Mouse (Mus musculus) adrenal gland, postnatal 14 days (tissue): ENCODE data around the gene Sumo2. TPM values are rescaled to one million over a fixed set of nuclear protein-coding genes. Genes with fewer than 3 reads are reported as not detected.
"Not testable (repeated sequence)": the region's sequence is repeated elsewhere in the genome, so short reads cannot be mapped to it uniquely, and the experiment has no call there.

Experiments
- DNase-seq: peaks from one replicate; pipeline ENCODE4 v3.0.0; 2021; ENCODE audit warnings: mixed read lengths
- total RNA-seq: library from RNA; stranded (reverse); gene quantifications from 2 replicates; pipeline ENCODE4 v1.2.3, GENCODE M21; 2021

Sumo2 gene
- total RNA-seq, 1 experiment from 2014 or later = 262 TPM

DNA sequence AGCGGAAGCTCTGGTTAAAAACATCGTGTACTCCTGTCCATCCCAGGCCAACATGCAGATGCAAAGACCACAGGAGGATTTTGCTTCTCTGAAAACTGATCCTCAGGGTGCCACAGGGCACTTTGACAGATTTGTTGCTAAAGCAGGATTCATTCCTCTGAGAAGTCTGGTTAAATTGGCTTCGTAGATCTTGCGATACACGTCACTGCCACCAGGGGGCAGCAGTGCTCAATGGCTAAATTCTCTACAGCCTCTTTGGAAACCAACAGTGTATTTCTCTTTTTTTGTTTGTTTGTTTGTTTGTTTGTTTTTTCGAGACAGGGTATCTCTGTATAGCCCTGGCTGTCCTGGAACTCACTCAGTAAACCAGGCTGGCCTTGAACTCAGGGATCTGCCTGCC lies 52.4 kb downstream of the Sumo2 start:
- peak; percentile 85 for DNase-seq

DNA sequence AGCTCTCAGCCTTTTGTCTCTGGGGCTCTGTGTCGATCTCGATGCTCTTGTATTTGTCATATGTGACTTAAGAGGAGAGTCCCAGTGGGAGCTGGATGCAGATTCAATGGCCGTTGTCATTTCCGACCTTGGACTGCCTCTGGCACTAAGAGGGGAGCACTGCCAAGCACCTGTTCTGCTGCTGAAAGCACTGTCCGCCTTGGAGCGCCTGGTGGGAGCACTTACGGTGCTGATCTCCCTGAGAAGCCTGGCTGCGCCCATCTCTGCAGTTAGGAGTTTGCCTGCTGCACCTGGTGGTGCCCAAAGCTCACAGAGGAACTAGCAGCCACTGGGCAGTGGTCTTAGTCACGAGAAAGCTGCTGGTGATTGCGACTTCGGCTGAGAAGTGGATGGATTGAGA lies 52.8 kb downstream of the Sumo2 start:
- no peak for DNase-seq

- no peak for DNase-seq
Observed at GRCm38 (mm10) chr11:115481553-115482259, 54.4 kb downstream of the Sumo2 start.

DNA sequence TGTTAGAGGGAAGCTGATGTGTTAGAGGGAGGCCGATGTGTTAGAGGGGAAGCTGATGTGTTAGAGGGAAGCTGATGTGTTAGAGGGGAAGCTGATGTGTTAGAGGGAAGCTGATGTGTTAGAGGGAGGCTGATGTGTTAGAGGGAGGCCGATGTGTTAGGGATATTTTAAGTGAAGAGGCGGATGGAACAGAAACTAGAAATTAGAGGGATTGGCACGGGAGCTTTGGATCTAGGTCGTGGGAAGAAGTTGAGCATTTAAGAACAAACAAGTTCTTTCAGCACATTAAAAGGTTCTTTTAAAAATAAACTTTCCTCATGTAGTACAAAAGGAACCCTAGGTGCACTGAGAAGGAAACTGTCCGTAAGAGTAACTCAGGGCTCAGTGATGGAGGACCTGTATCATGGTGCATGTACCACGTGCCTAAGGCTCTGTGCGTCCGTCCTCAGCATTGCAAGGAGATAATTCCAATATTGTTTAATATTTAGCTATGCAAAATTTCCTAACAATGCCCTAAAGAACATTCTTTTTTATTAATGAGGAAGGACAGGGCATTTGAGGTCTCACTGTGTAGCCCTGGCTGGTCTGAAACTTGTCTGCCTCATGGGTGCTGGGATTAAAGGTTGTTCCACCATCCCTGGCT lies 57.7 kb downstream of the Sumo2 start:
- no peak for DNase-seq

DNA sequence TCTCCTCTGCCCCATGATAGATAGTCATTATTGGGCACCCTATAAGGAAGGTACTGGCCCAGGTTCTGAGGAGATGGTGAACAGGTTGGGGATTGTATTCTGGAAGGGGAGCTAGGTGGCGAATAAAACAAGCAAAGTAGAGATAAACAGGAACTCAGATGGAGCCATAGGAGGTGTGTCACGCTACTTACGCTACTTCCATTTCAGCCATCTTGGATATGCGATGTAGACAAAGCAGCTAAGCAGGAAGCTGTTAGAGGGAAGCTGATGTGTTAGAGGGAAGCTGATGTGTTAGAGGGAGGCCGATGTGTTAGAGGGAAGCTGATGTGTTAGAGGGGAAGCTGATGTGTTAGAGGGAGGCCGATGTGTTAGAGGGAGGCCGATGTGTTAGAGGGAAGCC lies 58.7 kb downstream of the Sumo2 start:
- DNase-seq = not testable (repeated sequence)

DNA sequence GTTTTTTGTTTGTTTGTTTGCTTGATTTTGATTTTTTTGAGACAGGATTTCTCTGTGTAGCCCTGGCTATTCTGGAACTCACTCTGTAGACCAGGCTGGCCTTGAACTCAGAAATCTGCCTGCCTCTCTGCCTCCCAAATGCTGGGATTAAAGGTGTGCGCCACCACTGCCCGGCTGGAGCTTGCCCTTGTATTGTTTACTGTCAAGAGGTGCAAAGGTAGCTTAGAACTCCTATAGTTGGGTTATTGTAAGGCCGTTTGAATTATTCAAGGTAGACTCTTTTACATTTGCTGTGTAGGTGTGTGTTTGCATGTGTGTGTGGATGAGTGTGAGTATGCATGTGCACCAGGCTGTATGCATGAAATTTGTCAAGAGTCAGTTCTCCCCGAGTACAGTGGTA lies 59.4 kb downstream of the Sumo2 start:
- not testable (repeated sequence) for DNase-seq

- no peak for DNase-seq
Observed at GRCm38 (mm10) chr11:115475758-115476237, 60.3 kb downstream of the Sumo2 start.

- peak; percentile 97 for DNase-seq
Observed at GRCm38 (mm10) chr11:115475025-115475757, 60.9 kb downstream of the Sumo2 start, which contains the start of gene Armc7. Gene Armc7, plus strand, starts transcription at chr11:115475667.

- peak; percentile 93 for DNase-seq
Observed at GRCm38 (mm10) chr11:115473626-115474275, 62.3 kb downstream of the Sumo2 start.

Other genes with a start within 250 kb of the Sumo2 start
- 18.4 and 21.2 TPM in 2 replicates for gene Fads6, start 238.6 kb downstream of the Sumo2 start, total RNA-seq
- not detected in 2 replicates for gene Otop2, start 229.1 kb downstream of the Sumo2 start, total RNA-seq
- gene Ush1g, start 214.2 kb downstream of the Sumo2 start, total RNA-seq = 0.33 and 0.38 TPM in 2 replicates
- gene Otop3, start 201.5 kb downstream of the Sumo2 start, total RNA-seq = not detected in 2 replicates
- gene Hid1, start 168.5 kb downstream of the Sumo2 start, total RNA-seq = 20.3 and 27.4 TPM in 2 replicates
- gene Cdr2l, start 154.4 kb downstream of the Sumo2 start, total RNA-seq = 61.5 and 66.2 TPM in 2 replicates
- gene Mrpl58, start 132.5 kb downstream of the Sumo2 start, total RNA-seq = 136 and 146 TPM in 2 replicates
- 857 and 919 TPM in 2 replicates for gene Atp5h, start 116.3 kb downstream of the Sumo2 start, total RNA-seq
- gene Kctd2, start 116.1 kb downstream of the Sumo2 start, total RNA-seq = 39.1 and 45.2 TPM in 2 replicates
- gene Trim80, start 95.7 kb downstream of the Sumo2 start, total RNA-seq = not detected in 2 replicates
- 1.2 and 1.3 TPM in 2 replicates for gene Slc16a5, start 73.8 kb downstream of the Sumo2 start, total RNA-seq
- 6.9 and 9.1 TPM in 2 replicates for gene Armc7, start 60.6 kb downstream of the Sumo2 start, total RNA-seq
- 73.8 and 89.8 TPM in 2 replicates for gene Nt5c, start 44.4 kb downstream of the Sumo2 start, total RNA-seq
- gene Jpt1, start 21.9 kb downstream of the Sumo2 start, total RNA-seq = 99.8 and 101 TPM in 2 replicates
- 40.7 and 52.8 TPM in 2 replicates for gene Nup85, start 28.2 kb upstream of the Sumo2 start, total RNA-seq
- gene Mrps7, start 67.6 kb upstream of the Sumo2 start, total RNA-seq = 81.0 and 87.7 TPM in 2 replicates
- gene Gga3, start 67.8 kb upstream of the Sumo2 start, total RNA-seq = 19.5 and 23.8 TPM in 2 replicates
- 98.2 and 112 TPM in 2 replicates for gene Mif4gd, start 76.7 kb upstream of the Sumo2 start, total RNA-seq
- 181 and 188 TPM in 2 replicates for gene Slc25a19, start 92.0 kb upstream of the Sumo2 start, total RNA-seq
- gene Grb2, start 172.3 kb upstream of the Sumo2 start, total RNA-seq = 103 and 108 TPM in 2 replicates
- 64.4 and 65.1 TPM in 2 replicates for gene Tmem94, start 229.2 kb upstream of the Sumo2 start, total RNA-seq